Mouse (Mus musculus) kidney, postnatal 0 days (tissue): ENCODE data around the gene Maco1. TPM values are rescaled to one million over a fixed set of nuclear protein-coding genes. Genes with fewer than 3 reads are reported as not detected.

Source experiments
- ATAC-seq: fragments of 200-750 bp; cut with Nextera tagmentation; replicated peaks from 2 replicates; pipeline ENCODE4 v1.8.0; 2017; ENCODE audit warnings: low read depth, moderate number of reproducible peaks, moderate TSS enrichment, moderate library complexity; ENCODE audit not compliant: low FRiP score
- DNase-seq: peaks from one replicate; pipeline ENCODE4 v3.0.0-alpha.2; 2016; ENCODE audit warnings: low spot score
- H3K27ac ChIP-seq: fragments of 300-500 bp; sonication (generic); 2 replicates; pipeline ENCODE4 v1.5.1; 2014; ENCODE audit warnings: mild to moderate bottlenecking
- H3K27me3 ChIP-seq: fragments of 300-500 bp; sonication (generic); 2 replicates; pipeline ENCODE4 v1.6.1; 2014; ENCODE audit warnings: low read length, mixed read lengths; ENCODE audit not compliant: insufficient read depth
- H3K36me3 ChIP-seq: fragments of 300-500 bp; sonication (generic); 2 replicates; pipeline ENCODE4 v1.6.1; 2014; ENCODE audit warnings: low read length, mixed read lengths; ENCODE audit not compliant: insufficient read depth
- H3K4me1 ChIP-seq: fragments of 300-500 bp; sonication (generic); replicated peaks from 2 replicates; pipeline ENCODE4 v1.6.1; 2014; ENCODE audit warnings: antibody characterized with exemption, low read length, mixed read lengths; ENCODE audit not compliant: insufficient read depth
- H3K4me2 ChIP-seq: fragments of 300-500 bp; sonication (generic); 2 replicates; pipeline ENCODE4 v1.6.1; 2014; ENCODE audit warnings: mild to moderate bottlenecking, low read length, moderate library complexity, mixed read lengths
- H3K4me3 ChIP-seq: fragments of 300-500 bp; sonication (generic); replicated peaks from 2 replicates; pipeline ENCODE4 v1.5.1; 2014; ENCODE audit warnings: low read depth, low read length
- H3K9ac ChIP-seq: fragments of 300-500 bp; sonication (generic); 2 replicates; pipeline ENCODE4 v1.6.1; 2014; ENCODE audit warnings: low read depth, low read length
- H3K9me3 ChIP-seq: fragments of 300-500 bp; sonication (generic); replicated peaks from 2 replicates; pipeline ENCODE4 v1.6.1; 2016; ENCODE audit warnings: low read length, inconsistent platforms, mixed read lengths
- CTCF ChIP-seq: IDR thresholded peaks from 2 replicates; pipeline ENCODE4 v1.5.1; 2016; ENCODE audit warnings: antibody characterized with exemption, low read depth, mild to moderate bottlenecking, moderate library complexity
- WGBS: fragments of 180-500 bp; shearing (Covaris S2); extraction: QIAGEN DNeasy Blood & Tissue Kit; methylation state at CpG from one replicate; pipeline ENCODE4 v1.1.7; 2014; 5-methylcytosine and 5-hydroxymethylcytosine counted together
- polyA plus RNA-seq: library from polyadenylated mRNA; unstranded; fragments of >200 nt; fragmentation: Nextera tagmentation; extraction: Ambion mirVana; gene quantifications from 2 replicates; pipeline ENCODE4 v1.2.1, GENCODE M21; 2015

Gene Maco1
- polyA plus RNA-seq, 1 experiment from 2014 or later: 32.4 TPM

GRCm38 (mm10) chr4:134856056-134856455 is 2.9 kb upstream of the Maco1 start:
- H3K4me2 ChIP-seq: no peak overlapping the region
- ATAC-seq (no peak), DNase-seq (no peak)
- TF ChIP-seq CTCF: no peak
- peaks cover 7% of the 10 kb centered on the region; the same call in 1 of the 2 replicates for H3K4me1 ChIP-seq
- 47% methylated on average over 5 of the region's 5 CpGs for WGBS
- no peak overlapping the region for H3K9ac ChIP-seq
- no peak overlapping the region for H3K4me3 ChIP-seq
- no peaks in the 10 kb centered on the region for H3K9me3 ChIP-seq
- no peaks in the 10 kb centered on the region for H3K36me3 ChIP-seq
- no peak overlapping the region for H3K27ac ChIP-seq
- no peaks in the 10 kb centered on the region for H3K27me3 ChIP-seq

DNA sequence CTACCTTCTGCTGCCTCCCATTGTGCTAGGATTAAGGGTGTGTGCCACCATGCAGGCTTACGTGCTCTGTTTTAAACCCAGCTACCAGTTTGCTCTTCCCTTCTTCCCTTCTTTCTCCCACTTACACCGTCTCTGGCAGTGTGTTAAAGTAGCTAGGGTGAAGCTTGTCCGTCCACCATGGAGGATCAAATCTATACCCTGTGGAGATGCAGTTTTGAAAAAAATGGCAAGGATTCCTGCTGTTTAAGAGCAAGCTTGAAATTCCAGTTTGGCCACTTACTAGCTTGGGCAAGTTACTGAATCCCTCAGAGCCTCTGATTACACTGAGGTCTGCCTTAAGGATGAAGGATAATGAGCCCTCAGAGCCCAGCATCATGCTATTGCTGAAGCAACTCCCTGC is 2.2 kb upstream of the Maco1 start:
- Histone ChIP-seq H3K27me3 (no peaks in the 10 kb centered on the region), H3K4me2 (no peak overlapping the region), H3K9ac (no peak overlapping the region), H3K36me3 (no peaks in the 10 kb centered on the region), H3K4me3 (no peak overlapping the region), H3K4me1 (peaks cover 7% of the 10 kb centered on the region; the same call in 1 of the 2 replicates), H3K27ac (no peak overlapping the region), H3K9me3 (no peaks in the 10 kb centered on the region)
- ATAC-seq (no peak), DNase-seq (no peak)
- no peak for TF ChIP-seq CTCF
- WGBS: 65% methylated on average over 3 of the region's 3 CpGs

GRCm38 (mm10) chr4:134853637-134854485 is 716 bp upstream of the Maco1 start:
- peak; percentile 94 for ATAC-seq
- H3K4me3 ChIP-seq: peak overlapping the region; percentile 96
- no peaks in the 10 kb centered on the region for H3K27me3 ChIP-seq
- WGBS: 1% methylated on average over 91 of the region's 91 CpGs
- H3K9me3 ChIP-seq: no peaks in the 10 kb centered on the region
- H3K4me2 ChIP-seq: peak overlapping the region; percentile 83
- DNase-seq: peak; percentile 91
- peak overlapping the region; percentile 94 for H3K27ac ChIP-seq
- H3K36me3 ChIP-seq: no peaks in the 10 kb centered on the region
- H3K4me1 ChIP-seq: peaks cover 7% of the 10 kb centered on the region; the same call in 1 of the 2 replicates
- TF ChIP-seq CTCF: no peak
- peak overlapping the region; percentile 54 for H3K9ac ChIP-seq

DNA sequence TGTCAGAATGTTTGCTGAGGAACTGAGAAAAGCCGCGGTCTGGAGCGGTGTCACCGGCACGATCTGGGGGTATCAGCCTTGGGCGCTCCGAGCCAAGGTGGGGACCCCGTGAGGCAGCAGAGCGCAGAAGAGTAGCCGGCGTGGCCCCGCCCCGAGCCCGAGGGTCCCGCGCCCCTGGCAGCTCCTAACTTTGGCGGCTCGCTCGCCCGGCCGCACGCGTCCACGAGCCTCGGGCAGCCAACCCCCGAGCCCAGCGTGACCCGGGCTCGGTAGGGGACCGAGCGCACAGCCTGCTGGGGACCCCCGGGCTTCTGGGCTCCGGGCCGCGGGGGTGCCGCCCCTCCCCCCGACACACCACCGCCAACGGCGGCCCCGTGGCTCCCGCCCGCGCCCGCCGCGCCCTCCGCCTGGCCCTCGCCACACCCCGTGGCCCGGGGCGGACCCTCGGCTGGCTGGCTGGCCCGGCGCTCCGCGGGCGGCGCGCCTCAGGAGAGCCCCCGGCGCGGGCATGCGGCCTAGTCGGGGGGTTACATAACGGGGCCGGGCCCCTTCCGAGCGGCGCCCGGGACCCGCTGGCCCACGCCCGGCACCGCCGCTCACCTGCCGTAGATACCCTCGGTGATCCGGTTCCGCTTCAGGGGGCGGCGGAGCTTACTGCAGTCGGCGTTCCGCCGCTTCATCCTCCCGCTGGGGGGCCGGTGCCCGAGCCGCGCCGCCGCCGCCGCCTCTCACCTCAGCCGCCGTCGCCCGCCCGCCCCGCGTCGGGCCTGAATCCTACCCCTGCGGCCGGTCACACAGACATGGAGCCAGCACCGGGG is 498 bp downstream of the Maco1 start:
- H3K9me3 ChIP-seq: no peaks in the 10 kb centered on the region
- TF ChIP-seq CTCF: no peak
- H3K4me2 ChIP-seq: peak overlapping the region; percentile 88
- peak overlapping the region; percentile 92 for H3K9ac ChIP-seq
- no peaks in the 10 kb centered on the region for H3K27me3 ChIP-seq
- H3K36me3 ChIP-seq: no peaks in the 10 kb centered on the region
- peaks cover 7% of the 10 kb centered on the region; the same call in 1 of the 2 replicates for H3K4me1 ChIP-seq
- DNase-seq: no peak
- WGBS: under 1% methylated on average over 67 of the region's 106 CpGs
- H3K4me3 ChIP-seq: peak overlapping the region; percentile 96
- ATAC-seq: peak; percentile 33
- peak overlapping the region; percentile 78 for H3K27ac ChIP-seq

DNA sequence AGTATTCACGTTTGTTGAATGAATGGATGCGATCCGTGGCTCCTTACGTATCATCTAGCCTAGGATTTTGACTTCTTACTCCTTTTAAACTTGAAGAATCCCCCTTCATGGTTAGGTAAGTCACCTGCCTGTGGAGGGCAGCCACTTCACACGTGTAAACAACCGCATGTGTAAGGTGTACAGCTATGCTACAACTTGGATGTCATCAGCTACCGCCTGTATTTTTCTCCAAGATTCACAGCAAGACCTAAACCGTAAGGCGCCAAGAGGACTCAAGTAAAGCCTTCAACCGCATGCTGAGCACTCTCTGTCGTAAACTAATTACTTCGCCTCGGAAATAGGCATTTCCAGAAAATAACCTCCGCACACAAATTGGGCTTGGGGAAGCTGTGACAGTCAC is 1.3 kb downstream of the Maco1 start:
- WGBS: 10% methylated on average over 14 of the region's 14 CpGs
- Histone ChIP-seq H3K36me3 (no peaks in the 10 kb centered on the region), H3K4me3 (peak overlapping the region; percentile 96), H3K4me1 (peaks cover 7% of the 10 kb centered on the region; the same call in 1 of the 2 replicates), H3K9ac (peak overlapping the region; percentile 92), H3K9me3 (no peaks in the 10 kb centered on the region), H3K27ac (no peak overlapping the region), H3K27me3 (no peaks in the 10 kb centered on the region), H3K4me2 (peak overlapping the region; percentile 88)
- DNase-seq: peak; percentile 35
- no peak for ATAC-seq
- TF ChIP-seq CTCF: no peak

DNA sequence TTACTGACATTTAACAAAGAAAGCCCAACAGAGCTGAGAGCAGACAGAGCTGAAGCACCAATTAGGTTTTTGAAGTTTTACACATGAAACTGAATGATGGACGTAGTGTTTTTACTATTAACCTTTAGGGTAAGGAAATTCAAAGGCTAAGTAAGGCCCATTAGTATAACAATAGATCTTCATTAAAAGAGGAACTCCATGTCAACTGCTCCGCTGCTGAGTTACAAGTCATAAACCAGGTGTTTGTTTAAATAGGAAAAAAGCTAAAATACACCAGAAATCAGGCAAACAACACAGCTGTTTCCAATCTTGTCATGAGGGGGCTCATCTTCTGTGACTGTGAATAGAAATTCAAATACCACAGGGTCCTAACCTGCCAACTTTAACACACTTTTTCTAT is 1.9 kb downstream of the Maco1 start:
- no peak overlapping the region for H3K9ac ChIP-seq
- DNase-seq (no peak), ATAC-seq (no peak)
- H3K4me3 ChIP-seq: peak overlapping the region; percentile 96; the same call in 1 of the 2 replicates
- no peaks in the 10 kb centered on the region for H3K27me3 ChIP-seq
- H3K36me3 ChIP-seq: no peaks in the 10 kb centered on the region
- peaks cover 7% of the 10 kb centered on the region; the same call in 1 of the 2 replicates for H3K4me1 ChIP-seq
- H3K27ac ChIP-seq: no peak overlapping the region
- 52% methylated on average over 2 of the region's 2 CpGs for WGBS
- H3K4me2 ChIP-seq: peak overlapping the region; percentile 88
- TF ChIP-seq CTCF: no peak
- no peaks in the 10 kb centered on the region for H3K9me3 ChIP-seq
